Mouse (Mus musculus) testis, adult 2 months (tissue): ENCODE measurements around the gene Preb.

Experiments
- CTCF ChIP-seq: fragments of 200-500 bp; IDR thresholded peaks from 2 replicates; pipeline ENCODE4 v1.5.1; 2012; ENCODE audit warnings: low read depth, mild to moderate bottlenecking, inconsistent platforms, low read length, moderate library complexity; ENCODE audit not compliant: control insufficient read depth, insufficient read depth, insufficient replicate concordance
- POLR2A ChIP-seq: fragments of 200-500 bp; IDR thresholded peaks from 2 replicates; pipeline ENCODE4 v1.6.1; 2012; ENCODE audit warnings: low read depth, mild to moderate bottlenecking, inconsistent platforms, low read length, moderate library complexity; ENCODE audit not compliant: control insufficient read depth

DNA sequence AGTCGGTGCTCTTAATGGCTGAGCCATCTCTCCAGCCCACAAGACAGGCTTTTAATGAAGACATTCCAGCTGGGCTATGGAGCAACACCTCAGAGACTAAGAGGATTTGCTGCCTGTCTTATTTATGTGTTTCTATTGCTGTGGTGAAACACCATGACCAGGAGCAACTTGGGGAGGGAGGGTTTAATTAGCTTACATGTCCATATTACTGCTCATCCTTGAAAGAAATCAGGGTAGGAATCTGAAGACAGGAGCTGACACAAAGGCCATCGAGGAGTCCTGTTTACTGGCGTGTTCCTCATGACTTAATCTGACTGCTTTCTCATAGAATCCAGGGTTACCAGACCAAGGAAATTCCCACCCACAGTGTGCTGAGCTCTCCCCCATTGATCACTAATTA is 3.8 kb upstream of the Preb start:
- TF ChIP-seq CTCF (no peak), POLR2A (no peak)
